Mouse (Mus musculus) neural tube, embryonic 12.5 days (tissue): ENCODE results near the gene Aldh16a1. TPM values are rescaled to one million over a fixed set of nuclear protein-coding genes. Genes with fewer than 3 reads are reported as not detected.
"Not testable (repeated sequence)": the region's sequence is repeated elsewhere in the genome, so short reads cannot be mapped to it uniquely, and the experiment has no call there.

ENCODE experiments used
- ATAC-seq: fragments of 200-750 bp; cut with Nextera tagmentation; 2 replicates; pipeline ENCODE4 v1.8.0; 2017; ENCODE audit warnings: low read depth, mild to moderate bottlenecking, moderate TSS enrichment, moderate library complexity; ENCODE audit not compliant: low FRiP score
- H3K27ac ChIP-seq: fragments of 300-500 bp; sonication (generic); 2 replicates; pipeline ENCODE4 v1.5.1; 2016
- H3K27me3 ChIP-seq: fragments of 300-500 bp; sonication (generic); replicated peaks from 2 replicates; pipeline ENCODE4 v1.6.1; 2016; ENCODE audit warnings: mild to moderate bottlenecking
- H3K36me3 ChIP-seq: fragments of 300-500 bp; sonication (generic); 2 replicates; pipeline ENCODE4 v1.6.1; 2016; ENCODE audit warnings: mild to moderate bottlenecking
- H3K4me1 ChIP-seq: fragments of 300-500 bp; sonication (generic); 2 replicates; pipeline ENCODE4 v1.6.1; 2016
- H3K4me2 ChIP-seq: fragments of 300-500 bp; sonication (generic); replicated peaks from 2 replicates; pipeline ENCODE4 v1.6.1; 2016; ENCODE audit warnings: mild to moderate bottlenecking
- H3K4me3 ChIP-seq: fragments of 300-500 bp; sonication (generic); 2 replicates; pipeline ENCODE4 v1.5.1; 2016
- H3K9ac ChIP-seq: fragments of 300-500 bp; sonication (generic); 2 replicates; pipeline ENCODE4 v1.6.1; 2016; ENCODE audit warnings: mild to moderate bottlenecking
- H3K9me3 ChIP-seq: fragments of 300-500 bp; sonication (generic); 2 replicates; pipeline ENCODE4 v1.6.1; 2016; ENCODE audit warnings: mild to moderate bottlenecking
- WGBS: fragments of 180-500 bp; shearing (Covaris S2); methylation state at CpG from one replicate; pipeline ENCODE4 v1.1.7; 2016; 5-methylcytosine and 5-hydroxymethylcytosine counted together
- polyA plus RNA-seq: library from polyadenylated mRNA; unstranded; fragments of >200 nt; fragmentation: Nextera tagmentation; extraction: Ambion mirVana; gene quantifications from 2 replicates; pipeline ENCODE4 v1.2.1, GENCODE M21; 2016

Gene Aldh16a1
- polyA plus RNA-seq, 1 experiment from 2014 or later, result 37.8 TPM

DNA sequence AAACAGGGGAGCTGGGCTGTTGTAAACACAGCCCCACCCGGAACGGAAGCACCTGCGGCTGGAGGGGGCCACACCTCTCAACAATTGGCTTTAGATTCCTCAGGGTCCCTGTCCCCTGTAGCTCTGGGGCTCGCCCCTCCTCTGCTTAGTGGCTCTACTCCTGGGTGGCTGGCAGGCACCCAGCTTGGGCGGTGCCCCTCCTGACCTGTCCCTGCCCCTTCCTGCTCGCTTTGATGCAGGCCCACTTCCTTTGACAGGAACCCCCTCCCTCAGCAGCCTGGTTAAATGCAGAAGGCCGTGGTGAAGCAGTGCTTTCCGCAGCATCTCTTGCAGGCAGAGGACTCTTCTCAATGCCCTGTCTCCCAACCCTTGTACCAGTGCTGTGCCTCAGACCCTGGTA lies 33.0 kb downstream of the Aldh16a1 start:
- peak overlapping the region; percentile 16 for H3K4me2 ChIP-seq
- no peaks in the 10 kb centered on the region for H3K27me3 ChIP-seq
- 76% methylated on average over 8 of the region's 8 CpGs for WGBS
- ATAC-seq, result no peak
- no peak overlapping the region for H3K27ac ChIP-seq
- H3K36me3 ChIP-seq, result peaks cover 57% of the 10 kb centered on the region
- peaks cover 24% of the 10 kb centered on the region for H3K4me1 ChIP-seq
- no peak overlapping the region for H3K9ac ChIP-seq
- H3K9me3 ChIP-seq, result no peaks in the 10 kb centered on the region
- no peak overlapping the region for H3K4me3 ChIP-seq

DNA sequence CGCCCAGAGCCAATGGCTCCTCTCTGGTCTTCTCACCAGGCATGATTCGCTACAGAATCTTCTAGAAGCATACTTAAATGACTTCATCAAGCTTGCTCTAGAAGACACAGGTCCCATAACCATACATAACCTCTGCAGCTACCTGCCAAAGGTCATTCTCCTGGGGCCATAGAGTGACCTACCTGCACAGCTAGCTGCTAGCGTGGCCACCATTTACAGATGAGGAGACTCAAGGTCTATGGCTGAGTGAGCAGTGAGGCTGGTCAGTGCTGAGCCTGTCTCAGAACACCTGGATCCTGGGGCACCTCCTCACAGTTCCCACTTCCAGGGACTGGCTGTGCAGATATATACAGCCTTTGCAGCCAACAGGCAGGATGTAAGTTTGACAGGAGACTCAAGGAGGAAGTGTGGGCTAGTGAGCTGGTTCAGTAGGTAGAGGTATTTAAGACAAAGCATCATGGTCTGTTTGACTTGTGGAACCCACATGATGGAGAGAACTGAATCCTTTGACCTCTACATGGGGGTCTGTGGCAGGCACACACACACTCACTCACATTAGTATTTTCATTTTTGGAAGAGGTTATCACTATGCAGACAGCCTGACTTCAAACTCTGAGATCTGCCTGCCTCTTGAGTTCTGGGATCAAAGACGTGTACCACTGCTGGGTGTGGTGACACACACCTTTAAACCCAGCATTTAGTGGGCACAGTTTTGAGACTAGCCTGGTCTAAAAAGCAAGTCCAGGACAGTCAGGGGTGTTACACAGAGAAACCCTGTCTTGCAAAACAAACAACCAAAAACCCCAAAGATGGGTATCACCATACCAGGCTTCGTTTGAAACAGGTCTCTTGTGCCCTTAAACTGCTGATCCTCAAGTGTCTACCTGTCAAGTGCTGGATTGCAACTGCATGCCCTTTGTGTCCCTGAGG lies 34.3 kb downstream of the Aldh16a1 start:
- no peak for ATAC-seq
- H3K9me3 ChIP-seq, result no peaks in the 10 kb centered on the region
- peaks cover 43% of the 10 kb centered on the region for H3K36me3 ChIP-seq
- no peak overlapping the region for H3K4me2 ChIP-seq
- no peak overlapping the region for H3K4me3 ChIP-seq
- H3K27ac ChIP-seq, result no peak overlapping the region
- no peaks in the 10 kb centered on the region for H3K27me3 ChIP-seq
- H3K4me1 ChIP-seq, result peaks cover 19% of the 10 kb centered on the region
- WGBS, result 82% methylated on average over 5 of the region's 5 CpGs
- H3K9ac ChIP-seq, result no peak overlapping the region

DNA sequence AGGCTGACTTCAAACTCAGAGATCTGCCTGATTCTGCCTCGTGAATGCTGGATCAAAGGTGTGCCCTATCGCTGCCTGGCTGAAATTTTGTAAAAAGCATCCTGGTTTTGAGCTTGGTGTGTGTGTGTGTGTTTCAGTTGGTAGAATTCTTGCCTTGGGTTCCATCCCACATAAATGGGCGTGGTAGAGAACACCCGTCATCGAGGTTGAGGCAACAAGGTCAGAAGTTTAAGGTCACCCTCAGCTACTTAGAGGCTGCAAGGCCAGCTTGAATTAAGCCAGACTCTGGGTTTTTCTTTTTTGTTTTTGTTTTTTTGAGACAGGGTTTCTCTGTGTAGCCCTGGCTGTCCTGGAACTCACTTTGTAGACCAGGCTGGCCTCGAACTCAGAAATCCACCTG lies 36.0 kb downstream of the Aldh16a1 start:
- H3K27me3 ChIP-seq, result no peaks in the 10 kb centered on the region
- H3K27ac ChIP-seq, result no peak overlapping the region
- H3K4me1 ChIP-seq, result peaks cover 13% of the 10 kb centered on the region
- no peak overlapping the region for H3K9ac ChIP-seq
- no peak overlapping the region for H3K4me3 ChIP-seq
- H3K36me3 ChIP-seq, result peaks cover 42% of the 10 kb centered on the region
- no peaks in the 10 kb centered on the region for H3K9me3 ChIP-seq
- 91% methylated on average over 6 of the region's 6 CpGs for WGBS
- H3K4me2 ChIP-seq, result no peak overlapping the region
- no peak for ATAC-seq

DNA sequence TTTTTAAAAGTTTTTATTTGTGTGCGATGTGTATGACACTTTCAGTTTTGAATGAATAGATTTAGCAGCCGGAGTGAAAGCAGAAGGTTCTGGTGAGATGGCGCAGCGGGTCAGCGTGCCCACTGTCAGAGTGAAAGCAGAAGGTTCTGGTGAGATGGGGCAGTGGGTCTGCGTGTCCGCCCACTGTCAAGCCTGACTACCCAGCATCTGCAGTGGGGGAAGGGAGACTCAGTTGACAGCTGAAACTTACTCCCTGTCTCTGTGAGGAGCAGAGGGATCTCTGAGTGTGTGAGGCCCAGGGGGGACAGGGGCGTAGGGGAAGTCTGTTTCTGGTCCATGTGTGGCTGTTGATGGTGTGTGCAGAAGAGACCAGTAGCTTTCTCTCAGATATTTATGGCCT lies 36.8 kb downstream of the Aldh16a1 start:
- Histone ChIP-seq H3K27ac (no peak overlapping the region), H3K36me3 (peaks cover 37% of the 10 kb centered on the region), H3K4me2 (no peak overlapping the region), H3K27me3 (no peaks in the 10 kb centered on the region), H3K4me3 (no peak overlapping the region), H3K4me1 (peaks cover 5% of the 10 kb centered on the region), H3K9ac (no peak overlapping the region), H3K9me3 (no peaks in the 10 kb centered on the region)
- 86% methylated on average over 8 of the region's 8 CpGs for WGBS
- no peak for ATAC-seq

DNA sequence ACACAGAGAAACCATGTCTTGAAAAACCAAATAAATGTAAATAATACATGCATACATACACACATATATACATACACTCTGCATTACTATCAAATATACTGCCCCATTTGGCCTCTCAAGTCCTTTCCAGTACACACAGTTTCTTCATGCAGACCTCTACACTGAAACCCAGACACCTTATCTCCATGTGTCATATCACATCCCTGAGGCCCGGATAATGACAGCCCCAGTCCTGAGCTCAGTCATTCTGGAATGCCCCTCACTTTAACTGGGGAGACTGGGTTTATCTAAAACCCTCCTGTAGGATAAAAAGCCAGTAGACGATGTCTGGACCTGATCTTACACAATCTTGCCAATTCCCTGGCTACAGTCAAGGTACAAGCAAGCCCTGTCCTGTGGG lies 40.9 kb downstream of the Aldh16a1 start:
- Histone ChIP-seq H3K9ac (no peak overlapping the region), H3K27ac (no peak overlapping the region), H3K4me2 (no peak overlapping the region), H3K4me1 (no peaks in the 10 kb centered on the region), H3K27me3 (no peaks in the 10 kb centered on the region), H3K4me3 (no peak overlapping the region), H3K36me3 (no peaks in the 10 kb centered on the region; the same call in 1 of the 2 replicates), H3K9me3 (no peaks in the 10 kb centered on the region)
- WGBS, result 88% methylated on average over 2 of the region's 2 CpGs
- no peak for ATAC-seq

- H3K27ac ChIP-seq, result no peak overlapping the region
- no peak overlapping the region for H3K4me3 ChIP-seq
- H3K4me1 ChIP-seq, result no peaks in the 10 kb centered on the region
- no peak overlapping the region for H3K4me2 ChIP-seq
- H3K36me3 ChIP-seq, result no peaks in the 10 kb centered on the region; the same call in 1 of the 2 replicates
- WGBS, result 80% methylated on average over 3 of the region's 3 CpGs
- no peak overlapping the region for H3K9ac ChIP-seq
- no peak for ATAC-seq
- H3K27me3 ChIP-seq, result no peaks in the 10 kb centered on the region
- no peaks in the 10 kb centered on the region for H3K9me3 ChIP-seq
Observed at GRCm38 (mm10) chr7:45112529-45112928, 41.9 kb downstream of the Aldh16a1 start.

DNA sequence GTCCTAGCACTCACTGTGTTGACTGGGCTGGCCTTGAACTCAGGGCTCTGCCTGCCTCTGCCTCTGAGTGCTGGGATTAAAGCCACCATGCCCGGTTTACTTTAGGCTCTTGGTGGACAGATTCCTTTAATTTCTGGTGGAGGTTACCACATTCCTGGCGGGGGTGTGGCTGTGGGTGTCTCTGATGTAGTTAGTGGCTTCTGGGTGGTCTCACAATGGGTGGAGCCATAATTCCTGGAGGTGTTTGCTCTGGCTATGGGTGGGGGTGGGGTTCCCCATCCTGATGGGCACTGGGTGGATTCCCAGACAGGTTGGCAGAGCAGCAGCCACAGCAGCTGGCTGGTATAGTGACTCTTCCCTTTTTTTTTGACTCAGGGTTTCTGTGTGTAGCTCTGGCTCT lies 42.4 kb downstream of the Aldh16a1 start:
- 71% methylated on average over 2 of the region's 2 CpGs for WGBS
- ATAC-seq, result no peak

DNA sequence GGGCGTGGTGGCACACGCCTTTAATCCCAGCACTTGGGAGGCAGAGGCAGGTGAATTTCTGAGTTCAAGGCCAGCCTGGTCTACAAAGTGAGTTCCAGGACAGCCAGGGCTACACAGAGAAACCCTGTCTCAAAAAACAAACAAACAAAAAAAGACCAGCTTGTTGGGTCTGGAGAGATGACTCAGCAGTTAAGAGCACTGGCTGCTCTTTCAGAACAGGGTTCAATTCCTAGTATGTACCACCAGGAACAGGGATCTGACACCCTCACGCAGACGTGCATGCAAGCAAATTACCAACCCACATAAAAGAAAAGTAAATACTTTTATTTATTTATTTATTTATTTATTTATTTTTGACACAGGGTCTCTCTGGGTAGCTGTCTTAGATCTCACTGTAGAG lies 44.3 kb downstream of the Aldh16a1 start:
- H3K27ac ChIP-seq, H3K27me3 ChIP-seq, H3K4me2 ChIP-seq, H3K36me3 ChIP-seq, ATAC-seq, H3K9me3 ChIP-seq, H3K9ac ChIP-seq, H3K4me1 ChIP-seq, H3K4me3 ChIP-seq: not testable (repeated sequence)
- 95% methylated on average over 4 of the region's 4 CpGs for WGBS

More for the DNA sequence above, 42.4 kb downstream of the Aldh16a1 start:
- no peaks in the 10 kb centered on the region for H3K27me3 ChIP-seq
- no peaks in the 10 kb centered on the region for H3K36me3 ChIP-seq
- H3K4me2 ChIP-seq, result no peak overlapping the region
- no peak overlapping the region for H3K27ac ChIP-seq
- H3K4me1 ChIP-seq, result no peaks in the 10 kb centered on the region
- no peak overlapping the region for H3K9ac ChIP-seq
- H3K4me3 ChIP-seq, result no peak overlapping the region
- H3K9me3 ChIP-seq, result no peaks in the 10 kb centered on the region

GRCm38 (mm10) chr7:45107052-45107645 lies 47.2 kb downstream of the Aldh16a1 start:
- Histone ChIP-seq H3K4me3 (no peak overlapping the region), H3K9me3 (no peaks in the 10 kb centered on the region), H3K27ac (no peak overlapping the region), H3K9ac (no peak overlapping the region), H3K4me2 (no peak overlapping the region), H3K27me3 (no peaks in the 10 kb centered on the region), H3K4me1 (peaks cover 7% of the 10 kb centered on the region; the same call in 1 of the 2 replicates), H3K36me3 (no peaks in the 10 kb centered on the region)
- WGBS, result 54% methylated on average over 5 of the region's 5 CpGs
- ATAC-seq, result no peak

DNA sequence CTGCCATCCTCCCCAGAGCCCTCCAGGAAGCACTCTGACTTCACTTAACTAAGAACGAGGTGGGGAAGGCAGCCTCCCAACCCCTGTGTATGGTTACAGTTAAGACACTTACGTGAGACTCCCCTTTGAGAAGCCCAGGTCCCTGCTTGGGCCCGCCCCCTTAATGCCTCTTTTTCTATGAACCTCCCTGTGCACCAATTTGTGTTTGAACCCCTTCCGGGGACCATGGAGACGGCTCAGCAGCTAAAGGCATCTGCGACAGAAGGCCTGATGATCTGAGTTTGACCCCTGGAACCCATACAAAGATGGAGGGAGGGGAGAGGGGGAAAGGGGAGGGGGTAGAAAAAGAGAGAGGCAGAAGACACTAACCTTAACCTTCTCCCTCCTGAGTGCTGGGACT lies 47.9 kb downstream of the Aldh16a1 start:
- Histone ChIP-seq H3K4me2 (0 out of 2 replicates have a peak overlapping the region, but pooled peaks have one; percentile 17), H3K4me3 (no peak overlapping the region), H3K27ac (no peak overlapping the region), H3K4me1 (peaks cover 7% of the 10 kb centered on the region; the same call in 1 of the 2 replicates), H3K9me3 (no peaks in the 10 kb centered on the region), H3K27me3 (no peaks in the 10 kb centered on the region), H3K9ac (no peak overlapping the region), H3K36me3 (no peaks in the 10 kb centered on the region)
- ATAC-seq, result no peak
- 25% methylated on average over 6 of the region's 6 CpGs for WGBS

- H3K4me3 ChIP-seq, result no peak overlapping the region
- 76% methylated on average over 8 of the region's 8 CpGs for WGBS
- no peaks in the 10 kb centered on the region for H3K9me3 ChIP-seq
- no peaks in the 10 kb centered on the region for H3K27me3 ChIP-seq
- H3K36me3 ChIP-seq, result no peaks in the 10 kb centered on the region
- H3K4me1 ChIP-seq, result peaks cover 7% of the 10 kb centered on the region; the same call in 1 of the 2 replicates
- ATAC-seq, result no peak
- H3K9ac ChIP-seq, result no peak overlapping the region
- no peak overlapping the region for H3K4me2 ChIP-seq
- no peak overlapping the region for H3K27ac ChIP-seq
Observed at GRCm38 (mm10) chr7:45105491-45105890, 48.9 kb downstream of the Aldh16a1 start.

DNA sequence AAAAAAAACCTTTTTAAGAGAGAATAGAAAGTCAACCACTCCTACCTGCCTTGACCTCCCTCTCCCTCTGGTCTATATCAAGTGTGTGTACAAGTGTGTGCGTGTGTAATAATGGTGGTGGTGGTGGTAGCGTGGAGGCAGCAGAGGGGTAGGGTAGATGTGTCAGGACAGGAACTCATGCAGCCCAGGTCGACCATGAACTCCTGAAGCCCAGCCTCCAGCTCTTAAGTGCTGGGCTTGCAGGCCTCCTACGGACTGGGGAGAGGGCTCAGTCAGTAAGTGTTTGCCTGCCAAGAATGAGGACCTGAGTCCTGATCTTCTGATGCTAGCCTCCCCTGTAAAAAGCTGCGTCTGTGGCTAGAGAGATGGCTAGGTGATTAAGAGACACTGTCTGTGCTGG lies 49.4 kb downstream of the Aldh16a1 start:
- 91% methylated on average over 5 of the region's 5 CpGs for WGBS
- Histone ChIP-seq H3K4me2 (no peak overlapping the region), H3K4me3 (no peak overlapping the region), H3K36me3 (no peaks in the 10 kb centered on the region), H3K4me1 (peaks cover 7% of the 10 kb centered on the region; the same call in 1 of the 2 replicates), H3K27me3 (no peaks in the 10 kb centered on the region), H3K9me3 (no peaks in the 10 kb centered on the region), H3K27ac (no peak overlapping the region), H3K9ac (no peak overlapping the region)
- ATAC-seq, result no peak
